Mouse (Mus musculus) c-Kit-positive CD71-negative TER-119-negative erythroid progenitor cells, embryonic 14.5 days (primary cell): ENCODE data around the gene Pmch.

ENCODE experiments used
- DNase-seq: peaks from one replicate; pipeline ENCODE4 v3.0.0-alpha.2; 2013; ENCODE audit warnings: low read depth

Gene Pmch

DNA sequence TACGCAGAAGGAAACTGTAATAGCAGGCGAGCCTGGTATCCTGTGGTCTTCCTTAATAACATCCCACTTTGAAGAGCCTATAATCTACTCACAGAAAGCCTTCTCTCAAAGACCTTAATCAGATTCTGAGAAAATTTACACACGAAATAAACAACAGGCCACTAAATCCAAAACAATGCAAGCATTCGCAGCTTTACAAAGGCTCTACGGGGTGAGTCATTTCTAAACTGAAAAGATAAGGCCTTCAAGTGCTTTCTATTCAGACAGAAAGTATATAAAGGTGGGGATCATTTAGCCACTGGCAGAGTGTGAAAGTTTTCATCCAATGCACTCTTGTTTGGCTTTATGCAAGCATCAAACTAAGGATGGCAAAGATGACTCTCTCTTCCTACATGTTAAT is at the start of gene Pmch:
TSS of gene Pmch (plus strand) at position 301 of the 400 bp plus-strand sequence.
- no peak for DNase-seq

- no peak for DNase-seq
Measured at GRCm38 (mm10) chr10:88044297-88044696, 46.6 kb upstream of the Pmch start.

GRCm38 (mm10) chr10:88046098-88046771 is 44.6 kb upstream of the Pmch start:
- no peak for DNase-seq

GRCm38 (mm10) chr10:88054233-88054985 is 36.5 kb upstream of the Pmch start:
- peak; percentile 12 for DNase-seq

GRCm38 (mm10) chr10:88056950-88057649 is 33.8 kb upstream of the Pmch start:
- no peak for DNase-seq

DNA sequence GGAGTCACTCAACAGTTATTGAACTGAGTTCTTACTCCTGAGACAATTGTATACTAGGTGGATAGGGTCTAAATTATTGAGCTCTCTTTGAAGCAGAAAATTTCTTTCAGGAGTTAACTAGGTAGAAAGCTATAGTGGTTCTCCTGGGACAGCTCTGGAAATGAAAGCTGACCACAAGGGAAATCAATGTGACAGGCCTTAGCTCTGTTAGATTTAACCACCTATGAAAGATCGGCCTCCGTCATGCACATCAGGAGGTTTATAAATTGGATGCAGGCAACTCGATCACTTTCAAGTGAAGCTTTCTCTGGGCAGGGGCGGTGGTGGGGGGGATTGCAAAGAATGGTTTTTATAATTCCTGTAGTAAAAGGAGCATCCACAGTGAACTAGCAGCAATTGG is 27.4 kb upstream of the Pmch start:
- DNase-seq: no peak

DNA sequence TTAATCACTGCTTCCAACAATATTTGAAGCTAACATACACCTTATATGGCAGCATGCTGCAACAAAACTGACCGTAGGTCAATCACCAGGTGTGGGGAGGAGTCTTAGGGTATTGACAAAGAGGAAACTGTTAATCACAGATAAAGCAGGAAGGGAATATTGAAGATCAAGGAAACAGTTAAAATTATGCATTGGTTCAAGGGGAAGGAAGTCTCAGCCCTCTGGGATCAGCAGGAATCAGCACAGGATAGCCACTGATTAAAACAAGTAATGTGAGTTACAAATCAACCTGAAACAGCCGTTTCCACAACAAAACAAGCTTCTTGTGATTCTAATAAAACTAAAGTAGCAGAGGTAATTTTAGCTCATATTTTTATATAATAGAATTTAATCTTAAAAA is 26.0 kb upstream of the Pmch start:
- DNase-seq: no peak

DNA sequence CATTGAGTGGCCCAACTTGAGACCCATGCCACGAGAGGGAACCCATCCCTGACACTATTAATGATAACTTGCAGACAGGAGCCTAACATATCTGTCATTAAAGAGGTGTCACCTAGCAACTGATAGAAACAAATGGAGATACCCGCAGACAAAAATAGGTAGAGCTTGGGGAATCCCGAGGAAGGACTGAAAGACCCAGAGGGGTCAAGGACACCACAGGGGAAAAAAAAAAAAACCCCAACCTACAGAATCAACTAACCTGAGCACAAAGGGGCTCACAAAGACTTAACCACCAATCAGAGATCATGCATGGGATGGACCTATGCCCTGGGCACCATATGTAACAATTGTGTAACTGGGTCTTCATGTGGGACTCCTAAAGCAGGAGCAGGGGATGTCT is 23.5 kb upstream of the Pmch start:
- DNase-seq: no peak

DNA sequence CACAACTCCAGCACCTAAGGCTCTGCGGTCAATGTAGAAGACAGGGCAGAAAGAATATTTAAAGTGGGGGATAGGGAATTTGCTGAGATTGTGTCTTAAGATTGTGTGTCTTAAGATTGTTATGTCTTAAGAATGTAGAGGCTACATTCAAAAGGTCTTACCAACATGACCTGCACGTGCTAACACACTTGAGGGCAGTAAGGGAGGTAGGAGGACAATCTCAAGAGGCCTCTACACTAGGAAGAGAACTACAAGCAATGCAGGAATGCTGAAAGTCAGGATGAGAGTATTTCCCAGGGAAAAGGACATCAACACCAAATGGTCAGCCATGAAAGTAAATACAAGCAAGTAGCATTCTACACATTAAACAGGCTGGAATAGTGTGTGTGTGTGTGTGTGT is 15.3 kb downstream of the Pmch start:
- DNase-seq: no peak

GRCm38 (mm10) chr10:88113290-88113689 is 22.4 kb downstream of the Pmch start:
- DNase-seq: no peak

DNA sequence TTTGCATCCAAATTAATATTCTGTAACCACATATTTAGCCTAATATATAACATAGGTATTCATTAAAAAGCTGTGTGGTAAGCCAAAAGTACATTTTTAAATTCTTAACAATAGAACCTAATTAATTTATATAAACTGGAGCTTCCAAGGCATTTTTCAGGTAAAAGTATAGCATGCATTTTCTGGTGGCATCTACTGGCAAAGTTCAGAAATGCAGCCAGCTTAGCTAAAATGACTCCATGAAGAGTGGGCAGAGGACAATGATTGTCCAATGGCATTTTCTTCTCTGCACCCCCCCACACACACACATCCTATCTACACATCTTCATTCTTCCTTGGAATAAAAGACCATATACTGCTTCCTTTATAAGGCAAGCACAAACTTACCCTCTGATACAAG is 28.8 kb downstream of the Pmch start:
- DNase-seq: no peak

GRCm38 (mm10) chr10:88135630-88136029 is 44.8 kb downstream of the Pmch start:
- DNase-seq: no peak
